Mouse (Mus musculus): ENCODE data around the gene Efhd1. TPM values are rescaled to one million over a fixed set of nuclear protein-coding genes. Genes with fewer than 3 reads are reported as not detected.

Efhd1 gene
- polyA plus RNA-seq, 1 experiment from 2014 or later = 1.7 TPM

DNA sequence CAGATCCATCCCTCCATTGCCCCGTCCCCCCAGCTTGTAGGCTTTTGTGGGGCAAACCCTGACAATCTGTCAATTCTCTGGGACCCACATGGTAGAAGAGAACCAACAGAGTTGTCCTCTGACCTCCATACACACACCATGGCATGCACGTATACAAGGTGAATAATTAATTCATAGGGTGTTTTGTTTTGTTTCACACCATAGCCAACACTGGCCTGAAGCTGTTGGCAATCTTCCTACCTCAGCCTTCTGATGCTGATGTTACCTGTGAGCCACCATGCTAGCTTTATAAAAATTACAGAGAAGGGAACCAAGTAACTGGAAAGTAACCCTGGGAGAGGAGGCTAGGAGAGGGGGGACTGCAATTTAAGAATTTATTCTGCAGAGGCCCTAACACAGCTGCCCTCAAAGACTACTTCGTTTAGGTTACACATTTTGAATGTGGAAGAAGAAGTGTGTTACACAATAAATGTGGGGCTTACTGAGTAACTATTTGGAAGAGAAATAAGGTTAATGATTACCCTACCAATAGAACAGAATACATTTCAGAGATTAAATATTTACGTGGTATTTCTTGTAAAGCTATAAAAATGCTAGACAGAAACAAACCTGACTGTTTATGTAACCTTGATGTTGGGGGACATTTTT is 30.0 kb downstream of the Efhd1 start:
- H3K9ac ChIP-seq = no peak overlapping the region
- H3K36me3 ChIP-seq (replicated peaks; ENCODE audit: control insufficient read depth, insufficient read depth) = no peaks in the 10 kb centered on the region
- H3K4me1 ChIP-seq (replicated peaks; ENCODE audit: control insufficient read depth, insufficient read depth, low read length) = no peaks in the 10 kb centered on the region
- 68% methylated on average over 4 of the region's 4 CpGs for WGBS
- no peak overlapping the region for H3K4me2 ChIP-seq (replicated peaks)
- H3K9me3 ChIP-seq (ENCODE audit: control insufficient read depth, low read length) = no peaks in the 10 kb centered on the region
- no peak overlapping the region for H3K27ac ChIP-seq
- ATAC-seq (ENCODE audit: low FRiP score) (no peak), DNase-seq (ENCODE audit: low spot score) (no peak)
- no peaks in the 10 kb centered on the region for H3K27me3 ChIP-seq (ENCODE audit: control insufficient read depth, insufficient read depth, low read length)
- no peak overlapping the region for H3K4me3 ChIP-seq (replicated peaks; ENCODE audit: low read length)

DNA sequence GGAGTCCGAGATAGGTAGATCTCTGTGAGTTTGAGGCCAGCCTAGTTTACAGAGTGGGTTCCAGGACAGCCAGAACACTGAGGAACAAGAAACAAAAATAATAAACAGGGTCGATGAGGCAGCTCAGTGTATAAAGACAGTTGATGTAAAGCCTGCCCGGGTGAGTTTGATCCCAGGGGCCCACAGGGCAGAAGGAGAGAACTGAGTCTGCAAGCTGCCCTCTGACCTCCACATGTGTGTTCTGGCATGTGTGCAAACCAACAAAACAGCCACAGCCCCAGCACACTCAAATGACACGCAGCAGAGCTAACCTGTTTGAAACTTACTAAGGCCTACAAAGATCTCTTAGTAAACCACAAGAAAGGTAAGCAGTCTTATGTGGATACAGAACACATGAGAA is 30.8 kb downstream of the Efhd1 start:
- Histone ChIP-seq H3K4me1 (replicated peaks; ENCODE audit: control insufficient read depth, insufficient read depth, low read length) (no peaks in the 10 kb centered on the region), H3K27me3 (ENCODE audit: control insufficient read depth, insufficient read depth, low read length) (no peaks in the 10 kb centered on the region), H3K9ac (no peak overlapping the region), H3K9me3 (ENCODE audit: control insufficient read depth, low read length) (no peaks in the 10 kb centered on the region), H3K4me3 (replicated peaks; ENCODE audit: low read length) (no peak overlapping the region), H3K36me3 (replicated peaks; ENCODE audit: control insufficient read depth, insufficient read depth) (no peaks in the 10 kb centered on the region), H3K4me2 (replicated peaks) (no peak overlapping the region), H3K27ac (no peak overlapping the region)
- WGBS = 63% methylated on average over 4 of the region's 4 CpGs
- DNase-seq (ENCODE audit: low spot score) (no peak), ATAC-seq (ENCODE audit: low FRiP score) (no peak)

GRCm38 (mm10) chr1:87297346-87297925 is 33.3 kb downstream of the Efhd1 start:
- Histone ChIP-seq H3K9ac (no peak overlapping the region), H3K4me2 (replicated peaks) (no peak overlapping the region), H3K36me3 (replicated peaks; ENCODE audit: control insufficient read depth, insufficient read depth) (no peaks in the 10 kb centered on the region), H3K4me3 (replicated peaks; ENCODE audit: low read length) (no peak overlapping the region), H3K27me3 (ENCODE audit: control insufficient read depth, insufficient read depth, low read length) (no peaks in the 10 kb centered on the region), H3K4me1 (replicated peaks; ENCODE audit: control insufficient read depth, insufficient read depth, low read length) (no peaks in the 10 kb centered on the region), H3K27ac (no peak overlapping the region), H3K9me3 (ENCODE audit: control insufficient read depth, low read length) (no peaks in the 10 kb centered on the region)
- ATAC-seq (ENCODE audit: low FRiP score) (no peak), DNase-seq (ENCODE audit: low spot score) (no peak)
- WGBS = 87% methylated on average over 10 of the region's 10 CpGs

- H3K27me3 ChIP-seq (ENCODE audit: control insufficient read depth, insufficient read depth, low read length) = no peaks in the 10 kb centered on the region
- no peak for ATAC-seq (ENCODE audit: low FRiP score)
- H3K4me1 ChIP-seq (replicated peaks; ENCODE audit: control insufficient read depth, insufficient read depth, low read length) = no peaks in the 10 kb centered on the region
- 69% methylated on average over 14 of the region's 14 CpGs for WGBS
- H3K4me3 ChIP-seq (replicated peaks; ENCODE audit: low read length) = no peak overlapping the region
- no peaks in the 10 kb centered on the region for H3K9me3 ChIP-seq (ENCODE audit: control insufficient read depth, low read length)
- H3K27ac ChIP-seq = no peak overlapping the region
- H3K9ac ChIP-seq = no peak overlapping the region
- no peaks in the 10 kb centered on the region for H3K36me3 ChIP-seq (replicated peaks; ENCODE audit: control insufficient read depth, insufficient read depth)
- DNase-seq (ENCODE audit: low spot score) = no peak
- no peak overlapping the region for H3K4me2 ChIP-seq (replicated peaks)
Measured at GRCm38 (mm10) chr1:87300360-87301286, 36.5 kb downstream of the Efhd1 start.

GRCm38 (mm10) chr1:87301971-87302370 is 37.8 kb downstream of the Efhd1 start:
- no peaks in the 10 kb centered on the region for H3K9me3 ChIP-seq (ENCODE audit: control insufficient read depth, low read length)
- H3K4me2 ChIP-seq (replicated peaks) = no peak overlapping the region
- no peak overlapping the region for H3K9ac ChIP-seq
- DNase-seq (ENCODE audit: low spot score) (no peak), ATAC-seq (ENCODE audit: low FRiP score) (no peak)
- no peak overlapping the region for H3K27ac ChIP-seq
- H3K36me3 ChIP-seq (replicated peaks; ENCODE audit: control insufficient read depth, insufficient read depth) = no peaks in the 10 kb centered on the region
- WGBS = 98% methylated on average over 2 of the region's 2 CpGs
- H3K4me1 ChIP-seq (replicated peaks; ENCODE audit: control insufficient read depth, insufficient read depth, low read length) = no peaks in the 10 kb centered on the region
- H3K4me3 ChIP-seq (replicated peaks; ENCODE audit: low read length) = no peak overlapping the region
- H3K27me3 ChIP-seq (ENCODE audit: control insufficient read depth, insufficient read depth, low read length) = no peaks in the 10 kb centered on the region

GRCm38 (mm10) chr1:87308952-87309351 is 44.8 kb downstream of the Efhd1 start:
- Histone ChIP-seq H3K27ac (no peak overlapping the region), H3K4me3 (replicated peaks; ENCODE audit: low read length) (no peak overlapping the region), H3K4me2 (replicated peaks) (no peak overlapping the region), H3K4me1 (replicated peaks; ENCODE audit: control insufficient read depth, insufficient read depth, low read length) (no peaks in the 10 kb centered on the region), H3K9me3 (ENCODE audit: control insufficient read depth, low read length) (no peaks in the 10 kb centered on the region), H3K36me3 (replicated peaks; ENCODE audit: control insufficient read depth, insufficient read depth) (no peaks in the 10 kb centered on the region), H3K9ac (no peak overlapping the region), H3K27me3 (ENCODE audit: control insufficient read depth, insufficient read depth, low read length) (no peaks in the 10 kb centered on the region)
- no peak for DNase-seq (ENCODE audit: low spot score)
- WGBS = 86% methylated on average over 3 of the region's 3 CpGs
- ATAC-seq (ENCODE audit: low FRiP score) = no peak

- 77% methylated on average over 16 of the region's 16 CpGs for WGBS
- ATAC-seq (ENCODE audit: low FRiP score) (no peak), DNase-seq (ENCODE audit: low spot score) (no peak)
- H3K4me3 ChIP-seq (replicated peaks; ENCODE audit: low read length) = no peak overlapping the region
- H3K9me3 ChIP-seq (ENCODE audit: control insufficient read depth, low read length) = no peaks in the 10 kb centered on the region
- no peak overlapping the region for H3K9ac ChIP-seq
- no peak overlapping the region for H3K27ac ChIP-seq
- H3K4me2 ChIP-seq (replicated peaks) = no peak overlapping the region
- no peaks in the 10 kb centered on the region for H3K36me3 ChIP-seq (replicated peaks; ENCODE audit: control insufficient read depth, insufficient read depth)
- no peaks in the 10 kb centered on the region for H3K4me1 ChIP-seq (replicated peaks; ENCODE audit: control insufficient read depth, insufficient read depth, low read length)
- no peaks in the 10 kb centered on the region for H3K27me3 ChIP-seq (ENCODE audit: control insufficient read depth, insufficient read depth, low read length)
Measured at GRCm38 (mm10) chr1:87309621-87310020, 45.5 kb downstream of the Efhd1 start.

DNA sequence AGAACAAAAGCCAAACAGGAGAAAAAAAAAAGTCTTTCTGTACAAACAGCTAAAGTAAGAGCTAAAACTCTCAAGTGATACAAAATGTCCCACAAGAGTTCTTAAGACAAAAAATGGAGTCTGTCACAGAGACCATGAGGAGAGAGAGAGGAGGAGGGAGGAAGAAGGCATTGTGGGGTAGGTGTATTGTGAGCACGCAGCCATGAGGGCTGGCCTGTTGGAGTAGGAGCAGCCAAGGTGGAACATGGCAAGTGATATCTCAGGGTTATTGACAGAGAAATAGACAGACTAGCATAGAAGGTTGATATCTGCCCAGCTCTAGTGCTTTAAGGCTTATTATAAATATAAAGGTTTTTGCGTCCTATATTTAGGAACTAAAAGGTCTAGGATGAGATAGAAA is 48.5 kb downstream of the Efhd1 start:
- Histone ChIP-seq H3K4me2 (replicated peaks) (no peak overlapping the region), H3K27me3 (ENCODE audit: control insufficient read depth, insufficient read depth, low read length) (no peaks in the 10 kb centered on the region), H3K9ac (no peak overlapping the region), H3K4me3 (replicated peaks; ENCODE audit: low read length) (no peak overlapping the region), H3K4me1 (replicated peaks; ENCODE audit: control insufficient read depth, insufficient read depth, low read length) (no peaks in the 10 kb centered on the region), H3K27ac (no peak overlapping the region), H3K36me3 (replicated peaks; ENCODE audit: control insufficient read depth, insufficient read depth) (no peaks in the 10 kb centered on the region), H3K9me3 (ENCODE audit: control insufficient read depth, low read length) (no peaks in the 10 kb centered on the region)
- no peak for ATAC-seq (ENCODE audit: low FRiP score)
- no peak for DNase-seq (ENCODE audit: low spot score)
- WGBS = 92% methylated on average over 2 of the region's 2 CpGs

- no peaks in the 10 kb centered on the region for H3K27me3 ChIP-seq (ENCODE audit: control insufficient read depth, insufficient read depth, low read length)
- 94% methylated on average over 2 of the region's 2 CpGs for WGBS
- ATAC-seq (ENCODE audit: low FRiP score) (no peak), DNase-seq (ENCODE audit: low spot score) (no peak)
- H3K36me3 ChIP-seq (replicated peaks; ENCODE audit: control insufficient read depth, insufficient read depth) = no peaks in the 10 kb centered on the region
- no peaks in the 10 kb centered on the region for H3K4me1 ChIP-seq (replicated peaks; ENCODE audit: control insufficient read depth, insufficient read depth, low read length)
- no peak overlapping the region for H3K4me3 ChIP-seq (replicated peaks; ENCODE audit: low read length)
- no peak overlapping the region for H3K4me2 ChIP-seq (replicated peaks)
- no peak overlapping the region for H3K27ac ChIP-seq
- no peak overlapping the region for H3K9ac ChIP-seq
- no peaks in the 10 kb centered on the region for H3K9me3 ChIP-seq (ENCODE audit: control insufficient read depth, low read length)
Measured at GRCm38 (mm10) chr1:87313116-87313515, 49.0 kb downstream of the Efhd1 start.
